Mouse (Mus musculus): ENCODE results near the gene Agps.

DNA sequence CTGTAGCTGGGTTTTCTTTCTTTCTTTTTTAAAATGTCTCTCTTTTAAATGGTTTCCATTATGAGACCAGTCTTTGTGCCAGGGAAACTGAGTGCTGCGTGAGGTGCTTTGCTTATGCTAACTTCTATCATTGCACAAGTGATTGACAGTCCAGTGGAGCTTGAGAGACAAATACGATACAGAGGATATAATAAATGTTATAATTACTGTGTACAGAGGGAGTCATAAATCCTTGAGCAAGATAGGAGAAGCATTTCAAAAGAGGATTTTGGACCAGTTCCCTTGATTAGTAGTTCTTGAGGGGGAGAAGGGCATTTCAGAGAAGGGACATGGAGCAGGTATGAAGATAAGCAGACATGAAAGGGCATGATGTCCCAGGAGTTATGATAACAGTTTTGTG, 10.3 kb downstream of the Agps start:
- no peak for TF ChIP-seq CTCF (IDR thresholded peaks at IDR 0.05; ENCODE audit: low read depth)
- TF ChIP-seq EP300 (IDR thresholded peaks at IDR 0.05; ENCODE audit: low read depth), result no peak

All from heart, postnatal 0 days (tissue).